Mouse (Mus musculus) olfactory bulb, adult 2 months (tissue): ENCODE measurements at regions not wholly inside any gene's neighbourhood (a gene's known extent, or its start where the extent isn't known, plus 50 kb on each side); places are given as distances from the start of the nearest gene placed in this dataset.

Source experiments
- CTCF ChIP-seq: fragments of 200-500 bp; IDR thresholded peaks from 2 replicates; pipeline ENCODE4 v1.5.1; 2012; ENCODE audit warnings: low read depth, mild to moderate bottlenecking, low read length, moderate library complexity; ENCODE audit not compliant: insufficient read depth
- POLR2A ChIP-seq: fragments of 200-500 bp; IDR thresholded peaks from 2 replicates; pipeline ENCODE4 v1.6.1; 2012; ENCODE audit warnings: mild to moderate bottlenecking, low read depth, low read length, moderate library complexity; ENCODE audit not compliant: insufficient read depth

- TF ChIP-seq CTCF (no peak), POLR2A (no peak)
These were observed 280.4 kb downstream of the Lyplal1 start for GRCm38 (mm10) chr1:185836632-185837281.
